Mouse (Mus musculus) frontal cortex, adult (tissue): ENCODE measurements at regions not wholly inside any gene's neighbourhood (a gene's known extent, or its start where the extent isn't known, plus 50 kb on each side); places are given as distances from the start of the nearest gene placed in this dataset.
A peak's percentile ranks its signal among the peaks of the same experiment; 100 is the strongest.
"Not testable (repeated sequence)": the region's sequence is repeated elsewhere in the genome, so short reads cannot be mapped to it uniquely, and the experiment has no call there.

Experiments used
- ATAC-seq: cut with Nextera tagmentation; 2 replicates; pipeline ENCODE4 v1.9.2; 2017; ENCODE audit warnings: mild to moderate bottlenecking, moderate library complexity, mixed read lengths; ENCODE audit not compliant: low TSS enrichment

GRCm38 (mm10) chr1:143263263-143264038 is 377.0 kb upstream of the B3galt2 start:
- no peak for ATAC-seq

GRCm38 (mm10) chr1:143265216-143265615 is 375.2 kb upstream of the B3galt2 start:
- ATAC-seq: no peak

- no peak for ATAC-seq
These were observed 354.0 kb upstream of the B3galt2 start for GRCm38 (mm10) chr1:143286274-143286967.

- ATAC-seq: no peak
These were observed 353.0 kb upstream of the B3galt2 start for GRCm38 (mm10) chr1:143287448-143287847.

- ATAC-seq: no peak
These were observed 343.9 kb upstream of the B3galt2 start for GRCm38 (mm10) chr1:143296555-143296954.

GRCm38 (mm10) chr1:143307379-143307778 is 333.1 kb upstream of the B3galt2 start:
- no peak for ATAC-seq

GRCm38 (mm10) chr1:143318381-143318780 is 322.1 kb upstream of the B3galt2 start:
- ATAC-seq: peak; percentile 96

- ATAC-seq: no peak
These were observed 320.9 kb upstream of the B3galt2 start for GRCm38 (mm10) chr1:143319568-143319967.

GRCm38 (mm10) chr1:143351388-143351787 is 289.1 kb upstream of the B3galt2 start:
- ATAC-seq: no peak

GRCm38 (mm10) chr1:143360256-143360655 is 280.2 kb upstream of the B3galt2 start:
- not testable (repeated sequence) for ATAC-seq

- ATAC-seq: no peak
These were observed 248.6 kb upstream of the B3galt2 start for GRCm38 (mm10) chr1:143391851-143392250.
